Mouse (Mus musculus): ENCODE data around the gene Pp2d1.

DNA sequence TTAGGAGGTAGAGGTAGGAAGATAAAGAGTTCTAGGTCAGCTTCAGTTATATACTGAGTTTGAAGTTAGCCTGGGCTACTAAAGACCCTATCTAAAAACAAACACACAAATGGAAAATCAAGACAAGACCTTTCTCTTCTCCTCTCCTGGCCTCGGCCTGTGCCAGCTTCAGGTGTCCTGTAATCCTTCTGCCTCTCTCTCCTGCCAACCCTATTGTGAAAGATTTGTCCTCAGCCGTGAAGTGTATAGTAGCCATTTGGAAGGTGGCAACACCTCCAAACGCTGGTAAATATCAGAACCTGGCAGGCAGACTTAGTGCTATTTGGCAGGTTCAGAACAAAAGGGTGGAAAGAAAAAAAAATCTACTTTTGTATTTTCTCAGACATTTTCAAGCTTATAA, 41.0 kb upstream of the Pp2d1 start:
- TF ChIP-seq CTCF (IDR thresholded peaks at IDR 0.05) (no peak), EP300 (IDR thresholded peaks at IDR 0.05; ENCODE audit: insufficient read depth, low read depth, low read length) (no peak), POLR2A (IDR thresholded peaks at IDR 0.05; ENCODE audit: insufficient read depth, low read depth, low read length) (no peak)
